Mouse (Mus musculus): ENCODE data around the gene Olfr1418. TPM values are rescaled to one million over a fixed set of nuclear protein-coding genes. Genes with fewer than 3 reads are reported as not detected.
"Not testable (repeated sequence)": the region's sequence is repeated elsewhere in the genome, so short reads cannot be mapped to it uniquely, and the experiment has no call there.

The Olfr1418 gene
- total RNA-seq (2012; rRNA removed) (not detected in 2 replicates), total RNA-seq (2014; rRNA removed) (not detected in 2 replicates), polyA plus RNA-seq (2012; ENCODE audit: insufficient read length, low read depth) (not detected in 2 replicates)

GRCm38 (mm10) chr19:11860966-11861365, at the start of gene Olfr1418:
Gene Olfr1418, minus strand, starts transcription at chr19:11861066.
- no peak for TF ChIP-seq MAFK (IDR thresholded peaks at IDR 0.05; ENCODE audit: insufficient replicate concordance, low read length)
- no peak for TF ChIP-seq USF2 (conservative IDR thresholded peaks at IDR 0.05; ENCODE audit: low read depth, low read length)
- TF ChIP-seq JUN (IDR thresholded peaks at IDR 0.05; ENCODE audit: insufficient read depth, low read depth, low read length) = no peak
- no peak for TF ChIP-seq ZNF384 (IDR thresholded peaks at IDR 0.05; ENCODE audit: low read depth, low read length)
- TF ChIP-seq MYC (IDR thresholded peaks at IDR 0.05; ENCODE audit: low read depth, low read length) = no peak
- no peak for TF ChIP-seq MXI1 (IDR thresholded peaks at IDR 0.05; ENCODE audit: low read depth, low read length)
- TF ChIP-seq E2F4 (IDR thresholded peaks at IDR 0.05; ENCODE audit: insufficient replicate concordance, low read depth, low read length) = no peak
- no peak for TF ChIP-seq UBTF (IDR thresholded peaks at IDR 0.05; ENCODE audit: low read depth, low read length)
- TF ChIP-seq ZC3H11A (IDR thresholded peaks at IDR 0.05; ENCODE audit: low read depth, low read length) = no peak
- TF ChIP-seq CHD2 (IDR thresholded peaks at IDR 0.05; ENCODE audit: low read length) = no peak
- no peak for TF ChIP-seq MAX (IDR thresholded peaks at IDR 0.05; ENCODE audit: low read length)
- no peak for TF ChIP-seq MEF2A (IDR thresholded peaks at IDR 0.05; ENCODE audit: borderline replicate concordance, low read depth, low read length)
- TF ChIP-seq POLR2A (IDR thresholded peaks at IDR 0.05; ENCODE audit: low read depth, low read length) = no peak
- TF ChIP-seq NELFE (IDR thresholded peaks at IDR 0.05; ENCODE audit: low read depth, low read length) = no peak
- TF ChIP-seq EP300 (IDR thresholded peaks at IDR 0.05; ENCODE audit: low read length) = no peak
- TF ChIP-seq KAT2A (IDR thresholded peaks at IDR 0.05; ENCODE audit: insufficient replicate concordance, low read length) = no peak
- TF ChIP-seq CHD1 (IDR thresholded peaks at IDR 0.05; ENCODE audit: low read depth, low read length) = no peak
- no peak for TF ChIP-seq BHLHE40 (IDR thresholded peaks at IDR 0.05; ENCODE audit: low read depth, low read length)
- TF ChIP-seq POLR2AphosphoS2 (IDR thresholded peaks at IDR 0.05; ENCODE audit: low read depth, low read length) = no peak
- no peak for TF ChIP-seq PAX5 (IDR thresholded peaks at IDR 0.05; ENCODE audit: low read length)
- no peak within 1 kb of the TSS for H3K9ac ChIP-seq (ENCODE audit: insufficient read depth, low read depth)
- no peak for DNase-seq (ENCODE audit: extremely low read depth)
- no peak within 1 kb of the TSS for H3K4me2 ChIP-seq (ENCODE audit: insufficient read depth, low read depth, poor library complexity, severe bottlenecking)
- no peaks in the 10 kb centered on the region for H3K79me2 ChIP-seq (replicated peaks; ENCODE audit: control insufficient read depth, extremely low read depth, insufficient read depth, poor library complexity, severe bottlenecking)
- H3K36me3 ChIP-seq (replicated peaks in 1 of 2; ENCODE audit: control insufficient read depth in 1 of 2, insufficient read depth in 1 of 2, low read length in 1 of 2) = no peaks in the 10 kb centered on the region
- dilution Hi-C loops (cut with MboI; ENCODE audit: extremely low pct_ligation_motif_present, extremely low pct_unique_long_range_greater_than_20kb, low sequenced_read_pairs) (no loop called here), in situ Hi-C loops (cut with MboI; ENCODE audit: low pct_ligation_motif_present, low pct_unique_long_range_greater_than_20kb, low sequenced_read_pairs) (no loop called here)
- peaks cover 0 to 3% of the 10 kb centered on the region in 2 experiments; a peak in 2 of 4 replicates for H3K4me1 ChIP-seq (ENCODE audit: control insufficient read depth in 1 of 2, insufficient read depth in 2 of 2)
- H3K9me3 ChIP-seq (replicated peaks; ENCODE audit: low read length) = peaks cover 4% of the 10 kb centered on the region
- no peaks in the 10 kb centered on the region for H3K27me3 ChIP-seq (replicated peaks)
- H3K4me3 ChIP-seq (replicated peaks in 1 of 3; ENCODE audit: low read depth in 2 of 3, low read length in 2 of 3, poor library complexity in 1 of 3) = no peak within 1 kb of the TSS
- H3K27ac ChIP-seq (ENCODE audit: insufficient read depth, low read depth) = no peak within 1 kb of the TSS

- Histone ChIP-seq H3K27ac (ENCODE audit: insufficient read depth, low read depth) (no peak within 1 kb of the TSS), H3K9me3 (replicated peaks; ENCODE audit: low read length) (no peaks in the 10 kb centered on the region), H3K36me3 (replicated peaks in 1 of 2; ENCODE audit: control insufficient read depth in 1 of 2, insufficient read depth in 1 of 2, low read length in 1 of 2) (no peaks in the 10 kb centered on the region), H3K4me3 (replicated peaks in 1 of 3; ENCODE audit: low read depth in 2 of 3, low read length in 2 of 3, poor library complexity in 1 of 3) (no peak within 1 kb of the TSS), H3K9ac (ENCODE audit: insufficient read depth, low read depth) (no peak within 1 kb of the TSS), H3K27me3 (replicated peaks) (no peaks in the 10 kb centered on the region), H3K4me1 (ENCODE audit: control insufficient read depth in 1 of 2, insufficient read depth in 2 of 2) (peaks cover 0 to 3% of the 10 kb centered on the region in 2 experiments; a peak in 2 of 4 replicates), H3K4me2 (ENCODE audit: insufficient read depth, low read depth, poor library complexity, severe bottlenecking) (no peak within 1 kb of the TSS; the same call in 1 of the 2 replicates), H3K79me2 (replicated peaks; ENCODE audit: control insufficient read depth, extremely low read depth, insufficient read depth, poor library complexity, severe bottlenecking) (no peaks in the 10 kb centered on the region)
- in situ Hi-C loops (cut with MboI; ENCODE audit: low pct_ligation_motif_present, low pct_unique_long_range_greater_than_20kb, low sequenced_read_pairs) = no loop called here
- dilution Hi-C loops (cut with MboI; ENCODE audit: extremely low pct_ligation_motif_present, extremely low pct_unique_long_range_greater_than_20kb, low sequenced_read_pairs) = no loop called here
- TF ChIP-seq ZMIZ1 (IDR thresholded peaks at IDR 0.05; ENCODE audit: low read depth, low read length) = no peak
- TF ChIP-seq PAX5 (IDR thresholded peaks at IDR 0.05; ENCODE audit: low read length) = no peak
- TF ChIP-seq ETS1 (conservative IDR thresholded peaks at IDR 0.05; ENCODE audit: low read depth, low read length) = no peak
- TF ChIP-seq UBTF (IDR thresholded peaks at IDR 0.05; ENCODE audit: low read depth, low read length) = no peak
- no peak for TF ChIP-seq GABPA (IDR thresholded peaks at IDR 0.05; ENCODE audit: insufficient replicate concordance, low read depth, low read length)
- no peak for DNase-seq (ENCODE audit: extremely low read depth)
Observed at GRCm38 (mm10) chr19:11886265-11886664, 25.4 kb upstream of the Olfr1418 start, which contains the start of gene Olfr1420. Gene Olfr1420, plus strand, starts transcription at chr19:11886565.

DNA sequence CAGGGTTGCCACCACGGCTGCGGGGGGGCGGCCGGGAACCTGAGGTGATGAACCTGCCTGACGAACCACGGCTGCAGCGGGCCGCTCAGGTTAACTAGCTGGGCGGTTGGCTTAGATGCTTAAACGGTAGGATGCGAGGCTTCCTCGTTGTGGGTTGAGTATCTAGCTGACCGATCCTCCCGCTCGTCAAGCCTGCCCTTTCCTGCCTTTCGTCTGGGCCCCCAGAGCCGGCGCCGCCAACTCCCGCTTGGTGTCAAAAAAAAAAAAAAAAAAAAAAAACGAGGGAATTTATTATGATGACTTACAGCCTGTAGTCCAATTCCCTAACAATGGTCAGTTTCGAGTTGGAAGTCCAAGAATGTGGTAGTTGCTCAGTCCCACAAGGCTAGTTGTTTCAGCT, 17.5 kb upstream of the Olfr1418 start:
- H3K4me3 ChIP-seq (replicated peaks in 1 of 3; ENCODE audit: low read depth in 2 of 3, low read length in 2 of 3, poor library complexity in 1 of 3); H3K36me3 ChIP-seq (replicated peaks in 1 of 2; ENCODE audit: control insufficient read depth in 1 of 2, insufficient read depth in 1 of 2, low read length in 1 of 2); H3K9me3 ChIP-seq (replicated peaks; ENCODE audit: low read length); H3K4me1 ChIP-seq (ENCODE audit: control insufficient read depth in 1 of 2, insufficient read depth in 2 of 2); in situ Hi-C loops (cut with MboI; ENCODE audit: low pct_ligation_motif_present, low pct_unique_long_range_greater_than_20kb, low sequenced_read_pairs); H3K27ac ChIP-seq (ENCODE audit: insufficient read depth, low read depth); H3K4me2 ChIP-seq (ENCODE audit: insufficient read depth, low read depth, poor library complexity, severe bottlenecking); H3K9ac ChIP-seq (ENCODE audit: insufficient read depth, low read depth); H3K79me2 ChIP-seq (replicated peaks; ENCODE audit: control insufficient read depth, extremely low read depth, insufficient read depth, poor library complexity, severe bottlenecking); DNase-seq (ENCODE audit: extremely low read depth); H3K27me3 ChIP-seq (replicated peaks); dilution Hi-C loops (cut with MboI; ENCODE audit: extremely low pct_ligation_motif_present, extremely low pct_unique_long_range_greater_than_20kb, low sequenced_read_pairs): not testable (repeated sequence)
